Mouse (Mus musculus): ENCODE results near the gene Letmd1. TPM values are rescaled to one million over a fixed set of nuclear protein-coding genes. Genes with fewer than 3 reads are reported as not detected.

Gene Letmd1
- polyA plus RNA-seq, 1 experiment from 2014 or later: 22.9 TPM

- H3K27ac ChIP-seq (ENCODE audit: low read depth): no peak overlapping the region
Observed at GRCm38 (mm10) chr15:100452486-100452885, 16.3 kb upstream of the Letmd1 start.

GRCm38 (mm10) chr15:100456356-100456991, 12.3 kb upstream of the Letmd1 start:
- no peaks in the 10 kb centered on the region for H3K27me3 ChIP-seq (ENCODE audit: insufficient read depth, low read length)
- no peak for TF ChIP-seq CTCF (IDR thresholded peaks at IDR 0.05; ENCODE audit: low read depth)
- 69% methylated on average over 7 of the region's 7 CpGs for WGBS
- no peaks in the 10 kb centered on the region for H3K4me1 ChIP-seq (ENCODE audit: insufficient read depth)
- ATAC-seq (ENCODE audit: insufficient read depth) (no peak), DNase-seq (no peak)
- H3K4me3 ChIP-seq (ENCODE audit: low read depth, low read length): no peak overlapping the region
- no peaks in the 10 kb centered on the region for H3K36me3 ChIP-seq (ENCODE audit: insufficient read depth)
- no peak overlapping the region for H3K27ac ChIP-seq (ENCODE audit: low read depth)
- no peaks in the 10 kb centered on the region for H3K9me3 ChIP-seq (ENCODE audit: low read depth, low read length)
- H3K4me2 ChIP-seq: no peak overlapping the region
- H3K9ac ChIP-seq: no peak overlapping the region

More at GRCm38 (mm10) chr15:100452486-100452885, 16.3 kb upstream of the Letmd1 start:
- Histone ChIP-seq H3K4me1 (ENCODE audit: insufficient read depth) (no peaks in the 10 kb centered on the region), H3K4me2 (no peak overlapping the region), H3K36me3 (ENCODE audit: insufficient read depth) (no peaks in the 10 kb centered on the region), H3K9ac (no peak overlapping the region), H3K9me3 (ENCODE audit: low read depth, low read length) (no peaks in the 10 kb centered on the region), H3K4me3 (ENCODE audit: low read depth, low read length) (no peak overlapping the region), H3K27me3 (ENCODE audit: insufficient read depth, low read length) (no peaks in the 10 kb centered on the region)
- DNase-seq (no peak), ATAC-seq (ENCODE audit: insufficient read depth) (no peak)
- TF ChIP-seq CTCF (IDR thresholded peaks at IDR 0.05; ENCODE audit: low read depth): no peak
- 71% methylated on average over 11 of the region's 11 CpGs for WGBS

GRCm38 (mm10) chr15:100457340-100457739, 11.5 kb upstream of the Letmd1 start:
- peak; percentile 35; the same call in 1 of the 2 replicates for ATAC-seq (ENCODE audit: insufficient read depth)
- Histone ChIP-seq H3K4me1 (ENCODE audit: insufficient read depth) (no peaks in the 10 kb centered on the region), H3K4me3 (ENCODE audit: low read depth, low read length) (no peak overlapping the region), H3K9ac (no peak overlapping the region), H3K27me3 (ENCODE audit: insufficient read depth, low read length) (no peaks in the 10 kb centered on the region), H3K27ac (ENCODE audit: low read depth) (no peak overlapping the region), H3K4me2 (no peak overlapping the region), H3K9me3 (ENCODE audit: low read depth, low read length) (no peaks in the 10 kb centered on the region), H3K36me3 (ENCODE audit: insufficient read depth) (no peaks in the 10 kb centered on the region)
- peak; percentile 93 for DNase-seq
- TF ChIP-seq CTCF (IDR thresholded peaks at IDR 0.05; ENCODE audit: low read depth): peak; percentile 93
- 5% methylated on average over 17 of the region's 17 CpGs for WGBS

GRCm38 (mm10) chr15:100458055-100458454, 10.8 kb upstream of the Letmd1 start:
- H3K36me3 ChIP-seq (ENCODE audit: insufficient read depth): no peaks in the 10 kb centered on the region
- 39% methylated on average over 10 of the region's 10 CpGs for WGBS
- H3K4me2 ChIP-seq: no peak overlapping the region
- H3K4me1 ChIP-seq (ENCODE audit: insufficient read depth): no peaks in the 10 kb centered on the region
- H3K9ac ChIP-seq: no peak overlapping the region
- no peak overlapping the region for H3K27ac ChIP-seq (ENCODE audit: low read depth)
- peak; percentile 81 for DNase-seq
- no peak overlapping the region for H3K4me3 ChIP-seq (ENCODE audit: low read depth, low read length)
- no peaks in the 10 kb centered on the region for H3K27me3 ChIP-seq (ENCODE audit: insufficient read depth, low read length)
- ATAC-seq (ENCODE audit: insufficient read depth): no peak
- no peaks in the 10 kb centered on the region for H3K9me3 ChIP-seq (ENCODE audit: low read depth, low read length)
- TF ChIP-seq CTCF (IDR thresholded peaks at IDR 0.05; ENCODE audit: low read depth): peak; percentile 67

GRCm38 (mm10) chr15:100460942-100461341, 7.9 kb upstream of the Letmd1 start:
- H3K4me1 ChIP-seq (ENCODE audit: insufficient read depth): no peaks in the 10 kb centered on the region
- no peak for TF ChIP-seq CTCF (IDR thresholded peaks at IDR 0.05; ENCODE audit: low read depth)
- ATAC-seq (ENCODE audit: insufficient read depth) (peak; percentile 54; the same call in 1 of the 2 replicates), DNase-seq (peak; percentile 63)
- 10% methylated on average over 12 of the region's 12 CpGs for WGBS
- H3K36me3 ChIP-seq (ENCODE audit: insufficient read depth): no peaks in the 10 kb centered on the region
- H3K9ac ChIP-seq: no peak overlapping the region
- H3K4me2 ChIP-seq: peak overlapping the region; percentile 49
- no peaks in the 10 kb centered on the region for H3K27me3 ChIP-seq (ENCODE audit: insufficient read depth, low read length)
- no peak overlapping the region for H3K27ac ChIP-seq (ENCODE audit: low read depth)
- no peaks in the 10 kb centered on the region for H3K9me3 ChIP-seq (ENCODE audit: low read depth, low read length)
- H3K4me3 ChIP-seq (ENCODE audit: low read depth, low read length): no peak overlapping the region

GRCm38 (mm10) chr15:100461646-100462045, 7.2 kb upstream of the Letmd1 start:
- ATAC-seq (ENCODE audit: insufficient read depth) (no peak), DNase-seq (no peak)
- H3K9me3 ChIP-seq (ENCODE audit: low read depth, low read length): no peaks in the 10 kb centered on the region
- no peak overlapping the region for H3K4me3 ChIP-seq (ENCODE audit: low read depth, low read length)
- 56% methylated on average over 9 of the region's 9 CpGs for WGBS
- no peaks in the 10 kb centered on the region for H3K27me3 ChIP-seq (ENCODE audit: insufficient read depth, low read length)
- no peaks in the 10 kb centered on the region for H3K36me3 ChIP-seq (ENCODE audit: insufficient read depth)
- no peak overlapping the region for H3K9ac ChIP-seq
- H3K4me1 ChIP-seq (ENCODE audit: insufficient read depth): no peaks in the 10 kb centered on the region
- no peak overlapping the region for H3K4me2 ChIP-seq
- H3K27ac ChIP-seq (ENCODE audit: low read depth): no peak overlapping the region
- no peak for TF ChIP-seq CTCF (IDR thresholded peaks at IDR 0.05; ENCODE audit: low read depth)

GRCm38 (mm10) chr15:100462086-100462485, 6.7 kb upstream of the Letmd1 start:
- no peak for ATAC-seq (ENCODE audit: insufficient read depth)
- H3K4me2 ChIP-seq: no peak overlapping the region
- no peak overlapping the region for H3K27ac ChIP-seq (ENCODE audit: low read depth)
- no peak for DNase-seq
- no peaks in the 10 kb centered on the region for H3K4me1 ChIP-seq (ENCODE audit: insufficient read depth)
- no peak overlapping the region for H3K4me3 ChIP-seq (ENCODE audit: low read depth, low read length)
- H3K27me3 ChIP-seq (ENCODE audit: insufficient read depth, low read length): no peaks in the 10 kb centered on the region
- whole genome bisulfite sequencing: 75% methylated on average over 5 of the region's 5 CpGs
- no peak for TF ChIP-seq CTCF (IDR thresholded peaks at IDR 0.05; ENCODE audit: low read depth)
- no peak overlapping the region for H3K9ac ChIP-seq
- H3K9me3 ChIP-seq (ENCODE audit: low read depth, low read length): no peaks in the 10 kb centered on the region
- no peaks in the 10 kb centered on the region for H3K36me3 ChIP-seq (ENCODE audit: insufficient read depth)

Data from lung, embryonic 14.5 days (tissue).